Mouse (Mus musculus) thymus, postnatal 10 days (tissue): ENCODE data around the gene Malsu1.
A peak's percentile ranks its signal among the peaks of the same experiment; 100 is the strongest.

Experiments
- DNase-seq, 2 experiments: peaks; one replicate each; pipeline ENCODE4 v3.0.0; 2021; ENCODE audit warnings: low spot score in 2 of 2

Gene Malsu1

DNA sequence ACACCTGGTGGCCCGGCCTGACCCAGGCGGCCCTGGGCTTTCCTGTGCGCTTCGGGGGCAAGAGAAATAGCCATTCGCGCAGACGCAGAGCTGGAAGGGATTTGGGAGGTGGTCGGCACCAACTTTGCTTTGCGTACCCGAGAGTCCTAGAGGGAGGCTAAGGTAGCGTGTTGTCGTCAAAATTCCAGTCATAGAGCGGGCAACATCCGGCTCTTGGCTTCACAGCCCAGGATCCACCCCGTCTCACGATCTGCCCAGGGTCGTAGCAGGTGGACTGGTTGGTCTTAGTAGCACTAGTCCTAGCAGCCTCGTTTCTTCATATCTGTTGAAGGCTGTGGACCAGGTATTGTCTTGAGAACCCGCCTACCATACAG lies 509 bp downstream of the Malsu1 start:
- DNase-seq, result peak; percentile 24 to 26

- no peak for DNase-seq
These were observed 4.3 kb downstream of the Malsu1 start for GRCm38 (mm10) chr6:49077894-49078293.

DNA sequence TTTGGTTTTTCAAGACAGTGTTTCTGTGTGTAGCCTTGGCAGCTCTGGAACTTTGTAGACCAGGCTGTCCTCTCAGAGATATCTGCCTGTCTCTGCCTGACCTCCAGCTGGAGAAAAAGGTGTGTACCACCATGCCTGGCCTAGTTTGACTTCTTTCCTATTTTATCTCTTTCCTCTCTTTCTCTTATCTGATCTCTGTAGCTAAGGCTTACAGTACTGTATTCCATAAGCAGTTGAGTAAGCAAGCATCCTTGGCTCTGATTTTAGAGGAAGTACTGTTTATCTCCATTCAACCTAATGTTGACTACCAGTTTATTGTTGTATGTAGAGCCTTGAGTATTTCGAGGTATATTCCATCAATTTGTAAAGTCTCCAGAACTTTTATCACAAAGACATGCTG lies 5.7 kb downstream of the Malsu1 start:
- no peak for DNase-seq

- no peak for DNase-seq
These were observed 9.4 kb downstream of the Malsu1 start for GRCm38 (mm10) chr6:49083008-49083407.

GRCm38 (mm10) chr6:49094968-49095367 lies 21.4 kb downstream of the Malsu1 start:
- no peak for DNase-seq

DNA sequence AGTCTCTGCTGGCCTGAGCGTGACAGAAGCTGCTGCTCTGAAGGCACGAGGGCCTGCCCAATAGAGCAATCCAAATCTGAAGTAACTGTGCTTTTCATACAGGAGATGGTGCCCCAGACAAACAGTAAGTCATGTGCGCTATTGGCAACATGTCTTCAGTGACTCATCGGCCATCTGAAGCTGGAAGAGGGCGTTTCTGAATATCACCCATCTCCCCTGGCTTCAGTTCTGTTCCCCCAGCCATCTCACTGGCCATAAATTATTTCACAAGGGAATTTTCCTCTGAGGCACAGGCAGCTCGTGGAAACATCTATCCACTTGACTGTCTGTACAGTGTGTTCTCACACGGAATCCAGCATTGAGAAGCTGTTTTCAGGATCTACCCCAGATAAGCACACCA lies 22.8 kb downstream of the Malsu1 start:
- no peak for DNase-seq

- no peak for DNase-seq
These were observed 23.4 kb downstream of the Malsu1 start for GRCm38 (mm10) chr6:49096933-49097461.

- no peak for DNase-seq
These were observed 24.1 kb downstream of the Malsu1 start for GRCm38 (mm10) chr6:49097596-49098110.

- DNase-seq, result no peak
These were observed 25.5 kb downstream of the Malsu1 start for GRCm38 (mm10) chr6:49099086-49099485.

- no peak for DNase-seq
These were observed 33.3 kb downstream of the Malsu1 start for GRCm38 (mm10) chr6:49106746-49107500.

DNA sequence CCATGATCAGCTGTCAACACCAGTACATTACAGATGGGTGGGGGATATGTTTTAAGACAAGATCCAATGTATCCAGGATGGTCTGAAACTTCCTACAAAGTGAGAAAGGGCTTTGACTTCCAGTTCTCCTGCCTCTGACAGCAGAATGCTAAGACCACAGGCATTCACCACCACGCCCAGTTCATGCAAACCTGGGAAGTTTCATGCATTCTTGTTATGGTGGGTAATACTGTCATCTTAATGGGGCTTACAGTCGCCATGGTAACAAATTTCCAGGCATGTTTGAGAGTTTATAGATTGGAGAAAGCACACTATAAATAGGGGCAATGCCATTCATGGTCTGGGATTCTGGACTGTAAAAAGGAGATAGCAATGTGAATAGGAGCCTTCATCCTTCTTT lies 35.6 kb downstream of the Malsu1 start:
- DNase-seq, result no peak

DNA sequence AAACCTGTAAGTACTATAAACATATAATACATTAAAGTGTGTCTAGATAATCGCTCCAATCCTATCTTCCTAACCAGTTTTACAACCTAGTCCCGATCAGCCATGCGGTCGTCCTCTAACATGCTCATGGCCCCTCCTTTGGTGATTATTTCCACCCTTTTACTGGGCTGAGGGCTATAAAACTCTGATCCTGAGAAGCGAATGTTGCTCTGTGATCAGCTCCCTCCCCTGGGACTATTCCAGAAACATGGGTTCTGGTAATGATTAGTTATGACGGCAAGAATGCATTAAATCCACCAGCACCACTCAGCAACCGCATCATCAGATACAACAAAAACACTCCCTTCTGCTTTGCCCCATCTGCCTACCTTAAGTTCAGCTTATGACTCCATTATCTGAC lies 40.3 kb downstream of the Malsu1 start:
- DNase-seq, result no peak

DNA sequence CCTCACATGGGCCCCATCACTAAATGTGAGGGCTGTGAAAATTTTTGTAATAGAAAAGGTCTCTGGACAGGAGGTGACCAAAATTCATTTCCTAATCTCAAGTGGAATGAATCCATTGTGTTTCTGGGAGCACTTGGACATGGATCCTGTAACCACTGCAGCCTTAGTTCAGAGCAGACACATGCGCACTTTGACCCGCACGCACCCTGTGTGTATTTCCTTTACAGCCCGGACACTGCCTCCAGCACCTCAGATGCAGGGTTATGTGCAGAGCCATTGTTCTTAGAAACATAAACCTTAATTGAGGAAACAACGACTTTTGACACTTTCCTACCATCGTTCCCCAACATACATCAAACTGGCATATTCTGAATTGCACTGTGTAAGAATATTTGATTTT lies 40.9 kb downstream of the Malsu1 start:
- DNase-seq, result no peak

DNA sequence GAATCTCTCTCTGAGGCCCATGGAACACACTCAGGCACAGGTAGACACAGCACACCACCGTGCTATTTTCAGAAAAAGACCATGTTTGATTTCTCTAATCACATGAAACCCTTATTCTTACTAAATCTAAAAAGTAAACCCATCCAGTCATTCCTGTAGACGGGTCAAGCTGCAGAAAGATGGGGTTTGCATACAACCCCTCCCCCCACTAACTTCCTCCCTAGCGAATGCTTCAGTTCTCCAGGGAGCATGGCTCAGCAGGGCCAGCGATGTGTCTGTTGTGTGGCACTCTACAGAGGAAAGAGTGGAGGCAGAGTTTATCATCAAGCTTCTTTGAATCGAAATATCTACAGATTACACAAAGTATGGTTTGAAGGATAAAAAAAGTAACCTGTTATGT lies 42.0 kb downstream of the Malsu1 start:
- no peak for DNase-seq

DNA sequence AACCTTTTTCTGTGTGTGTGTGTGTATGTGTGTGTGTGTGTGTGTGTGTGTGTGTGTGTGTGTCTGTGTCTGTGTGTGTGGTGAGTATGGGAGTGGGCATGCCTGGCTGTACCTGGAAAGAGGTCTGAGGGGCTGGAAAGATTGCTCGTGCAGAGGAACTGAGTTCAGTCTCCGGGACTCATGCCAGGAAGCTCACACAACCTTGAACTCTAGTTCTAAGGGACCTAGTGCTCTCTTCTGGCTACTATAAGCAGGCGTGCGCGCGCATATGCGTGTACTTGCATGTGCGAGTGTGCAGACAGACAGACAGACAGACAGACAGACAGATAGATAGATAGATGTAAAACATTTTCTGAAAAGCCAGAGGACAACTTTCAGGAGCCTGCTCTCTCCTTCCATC lies 42.6 kb downstream of the Malsu1 start:
- DNase-seq, result no peak

DNA sequence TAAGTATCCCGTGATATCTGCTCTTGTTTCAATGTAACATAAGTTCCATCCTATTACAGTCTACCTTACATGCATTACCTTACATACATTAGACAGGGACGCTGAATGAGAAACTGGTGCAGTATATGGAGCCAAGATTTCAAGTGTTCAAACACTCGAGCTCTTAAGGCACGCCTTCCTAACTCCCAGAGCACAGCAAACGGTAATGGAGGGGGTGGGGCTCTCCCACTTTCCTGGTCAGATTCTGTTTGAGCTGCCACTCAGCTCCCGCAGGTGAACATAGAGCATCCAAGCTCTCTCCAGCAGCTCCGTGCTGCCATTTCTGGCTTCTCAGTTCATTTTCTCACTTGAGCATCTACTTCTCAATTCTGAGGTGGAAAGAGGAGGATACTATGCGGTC lies 44.9 kb downstream of the Malsu1 start:
- no peak for DNase-seq

GRCm38 (mm10) chr6:49119462-49120135 lies 46.0 kb downstream of the Malsu1 start:
- peak; percentile 17 to 20 for DNase-seq

- no peak for DNase-seq
These were observed 46.8 kb downstream of the Malsu1 start for GRCm38 (mm10) chr6:49120370-49120769.

- no peak for DNase-seq
These were observed 56.7 kb downstream of the Malsu1 start for GRCm38 (mm10) chr6:49130328-49130727.

DNA sequence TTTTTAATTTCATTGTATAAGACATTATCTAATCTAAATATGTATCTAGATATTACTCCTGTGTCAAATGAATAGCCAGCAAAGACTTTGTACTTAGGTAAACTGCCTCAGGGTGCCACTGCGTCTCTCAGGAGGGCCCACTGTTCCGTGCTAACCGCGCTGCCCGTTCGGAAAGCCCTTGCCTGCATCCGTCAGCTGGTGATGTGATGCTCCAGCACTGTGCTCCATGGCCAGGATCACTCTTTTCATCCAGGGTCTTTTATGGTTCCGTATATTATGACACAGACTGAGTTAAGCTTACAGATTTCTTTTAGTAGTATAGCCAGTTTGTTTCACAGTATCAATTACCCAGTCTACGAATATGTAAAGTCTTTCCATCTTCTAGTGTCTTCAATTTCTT lies 58.3 kb downstream of the Malsu1 start:
- no peak for DNase-seq

DNA sequence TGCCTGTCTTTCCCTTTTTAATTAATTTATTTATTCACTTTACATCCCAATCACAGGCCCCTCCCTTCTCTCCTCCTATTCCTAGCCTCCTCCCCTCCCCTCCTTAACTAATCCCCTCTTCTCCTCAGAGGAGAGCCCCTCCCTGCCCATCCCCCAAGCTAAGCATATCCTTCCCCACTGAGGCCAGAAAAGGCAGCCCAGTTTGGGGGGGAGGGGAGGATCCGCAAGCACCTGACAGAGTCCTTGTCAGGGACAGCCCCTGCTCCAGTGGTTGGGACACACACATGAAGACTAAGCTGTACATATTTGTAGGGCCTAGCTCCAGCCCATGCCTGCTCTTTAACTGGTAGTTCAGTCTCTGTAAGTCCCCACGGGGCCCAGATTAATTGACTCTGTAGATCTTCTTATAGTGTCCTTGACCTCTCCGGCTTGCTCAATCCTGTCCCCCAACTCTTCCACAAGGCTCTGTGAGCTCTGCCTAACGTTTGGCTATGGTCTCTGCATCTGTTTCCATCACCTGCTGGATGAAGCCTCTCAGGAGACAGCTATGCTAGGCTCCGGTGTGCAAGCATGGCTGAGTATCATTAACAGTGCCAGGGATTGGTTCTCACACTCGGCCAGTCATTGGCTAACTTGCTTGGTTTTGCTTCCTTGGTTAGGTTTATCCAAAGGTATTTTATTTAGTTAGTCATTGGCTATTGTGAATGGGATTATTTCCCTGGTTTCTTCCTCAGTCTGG lies 58.9 kb downstream of the Malsu1 start:
- DNase-seq, result no peak
